Mouse (Mus musculus): ENCODE data around the gene Mettl17. TPM values are rescaled to one million over a fixed set of nuclear protein-coding genes. Genes with fewer than 3 reads are reported as not detected.

The Mettl17 gene
- total and polyA plus RNA-seq, 3 experiments, result 31.0 to 48.8 (median 33.4) TPM

DNA sequence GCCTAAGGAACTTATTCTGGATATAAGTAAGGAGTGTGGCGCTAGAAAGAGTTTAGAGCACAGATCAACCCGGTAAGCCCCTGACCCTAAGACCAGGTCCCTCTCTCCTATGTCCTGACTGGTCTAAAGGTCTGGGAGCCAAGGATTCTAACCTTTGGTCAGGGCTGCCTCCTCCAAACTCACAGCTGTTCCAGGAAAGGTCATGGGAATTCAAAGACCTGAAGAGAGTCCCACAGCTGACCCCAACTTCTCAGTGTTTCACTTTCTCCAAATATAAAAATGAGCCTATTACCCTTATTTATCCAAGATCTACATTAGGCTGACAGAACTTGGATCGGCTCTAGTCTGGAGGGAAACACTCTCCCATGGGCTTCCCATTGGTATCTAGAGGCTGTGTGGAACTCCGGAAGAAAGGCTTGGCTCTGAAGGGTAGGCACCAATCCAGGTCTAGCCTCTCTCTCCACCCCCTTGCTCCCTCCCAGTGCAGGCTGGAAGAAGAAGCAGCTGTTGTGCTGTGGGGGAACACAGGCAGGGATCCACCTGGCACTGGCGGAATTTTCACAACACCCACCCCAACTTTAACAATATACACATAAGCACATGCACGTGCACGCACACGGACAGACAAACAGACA, 44.8 kb downstream of the Mettl17 start:
- peak; percentile 63 for DNase-seq

DNA sequence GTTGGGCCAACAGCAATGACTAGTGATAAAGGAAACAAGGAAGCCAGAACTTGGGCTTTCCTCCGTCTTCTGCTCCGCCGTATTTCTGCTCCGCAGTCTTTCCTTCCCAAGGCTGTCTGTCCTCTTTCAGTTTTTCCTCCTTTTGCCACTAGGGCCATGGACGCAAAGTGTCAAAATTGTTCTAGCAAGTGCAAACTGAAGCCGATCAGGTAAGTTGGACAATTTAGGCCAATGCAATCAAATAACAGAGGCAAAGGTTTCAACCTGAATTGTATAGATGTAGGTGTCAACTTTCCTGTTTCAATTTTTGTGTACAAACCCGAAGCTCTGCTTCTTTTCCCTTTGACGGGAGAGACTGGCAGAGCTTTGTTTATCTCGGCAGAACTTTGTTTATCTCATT, 45.3 kb downstream of the Mettl17 start:
- no peak for DNase-seq

DNA sequence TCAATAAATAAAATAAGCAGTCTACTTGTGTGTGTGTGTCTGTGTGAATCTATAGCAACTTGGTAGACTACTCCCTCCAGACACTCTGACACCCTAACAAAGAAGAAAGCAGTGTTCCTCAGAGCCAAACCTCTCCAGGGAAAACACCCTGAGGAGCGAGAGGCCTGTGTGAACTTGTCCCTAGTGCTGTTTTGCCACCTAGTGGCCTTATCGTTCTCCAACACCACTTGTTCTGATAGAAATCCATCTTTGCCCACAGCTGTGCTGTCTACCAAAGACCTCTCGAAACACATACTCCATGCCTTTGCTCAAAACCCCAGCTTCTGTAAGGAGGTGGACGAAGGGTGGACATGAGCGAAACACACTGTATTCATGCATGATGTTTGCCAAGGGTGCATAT, 46.2 kb downstream of the Mettl17 start:
- DNase-seq, result peak; percentile 75

DNA sequence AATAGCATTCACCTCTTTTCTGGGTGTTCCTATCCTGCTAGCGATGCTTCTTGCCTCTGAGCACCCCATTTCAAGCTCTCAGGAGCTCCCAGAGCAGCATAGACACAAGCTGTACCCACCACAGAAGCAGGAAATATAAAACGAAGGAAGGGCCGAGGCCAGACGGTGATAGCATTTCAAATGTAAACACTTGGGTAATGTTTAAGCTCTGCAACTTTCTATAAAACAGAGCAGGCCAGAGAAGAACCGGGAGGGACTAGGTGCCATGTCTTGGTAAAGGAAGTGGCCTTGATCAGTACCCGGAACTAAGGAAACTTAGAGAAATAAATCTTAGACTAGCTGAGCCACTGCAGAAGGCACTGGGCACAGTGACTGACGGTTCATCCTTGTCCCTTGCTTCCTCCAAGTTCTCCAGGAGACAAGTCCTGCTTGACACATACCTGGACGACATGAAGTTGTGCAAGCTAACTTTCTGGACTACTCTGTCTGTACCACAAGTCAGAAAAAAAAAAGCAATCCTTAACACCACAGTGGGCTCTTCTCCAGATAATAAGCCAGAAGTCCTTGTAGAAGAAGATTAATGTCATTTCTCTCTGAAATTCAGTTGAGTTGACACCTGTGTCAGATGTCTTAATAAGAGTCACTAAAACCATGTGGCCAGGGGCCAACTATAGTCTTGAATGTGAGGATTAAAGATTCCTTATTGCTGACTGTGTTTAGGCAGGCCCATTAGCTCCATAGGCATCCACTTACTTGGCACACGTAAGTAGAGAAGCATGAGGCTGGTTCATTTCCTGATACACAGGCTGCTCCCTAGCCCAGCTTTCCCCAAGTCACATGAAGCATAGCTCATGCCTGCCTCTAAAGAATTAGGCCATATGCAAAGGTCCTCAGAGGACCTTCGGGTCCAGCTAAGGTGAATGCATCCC, 47.7 kb downstream of the Mettl17 start:
- DNase-seq, result no peak

DNA sequence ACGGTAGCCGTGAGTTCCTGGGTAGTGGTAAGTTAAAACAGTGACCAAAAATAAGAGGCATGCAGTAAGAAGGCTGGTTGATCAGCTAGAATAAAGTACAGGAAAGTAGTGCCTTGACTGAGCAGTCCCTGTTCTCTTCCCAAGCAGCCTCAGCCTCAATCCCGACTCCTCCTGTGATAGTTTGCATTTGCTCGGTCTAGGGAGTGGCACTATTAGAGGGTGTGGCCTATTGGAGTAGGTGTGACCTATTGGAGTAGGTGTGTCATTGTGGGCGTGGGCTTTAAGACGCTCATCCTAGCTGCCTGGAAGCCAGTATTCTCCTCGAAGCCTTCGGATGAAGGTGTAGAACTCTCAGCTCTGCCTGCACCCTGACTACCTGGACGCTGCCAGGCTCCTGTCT, 54.4 kb downstream of the Mettl17 start:
- DNase-seq, result no peak

DNA sequence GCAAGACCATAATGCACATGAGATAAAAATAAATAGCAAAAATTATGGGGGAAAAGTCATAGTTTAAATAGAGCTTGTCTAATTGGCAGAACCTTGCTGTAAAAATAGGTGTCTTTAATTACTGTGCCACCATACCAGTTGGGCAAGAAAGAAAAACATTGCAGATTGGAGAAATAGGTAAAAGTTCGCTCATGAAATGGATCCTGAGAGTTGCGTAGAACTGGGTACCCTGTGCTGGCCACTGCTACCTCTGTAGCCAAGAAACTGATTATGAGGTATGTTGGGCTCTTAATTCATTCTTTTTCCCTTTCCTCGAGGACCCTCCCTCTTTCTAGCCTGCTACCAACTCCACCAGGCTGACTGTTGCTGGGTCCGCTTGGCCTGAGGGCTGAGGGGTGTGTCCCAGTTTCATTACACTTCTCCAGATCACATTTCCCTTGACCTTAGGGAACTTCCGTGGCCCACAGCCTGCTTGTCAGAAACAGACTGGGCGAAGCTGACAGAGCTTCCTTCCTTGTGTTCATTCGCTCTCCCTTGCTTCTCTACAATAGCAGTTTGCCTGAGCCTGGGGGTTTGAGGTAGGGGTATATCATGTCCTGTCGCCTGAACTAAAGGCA, 56.4 kb downstream of the Mettl17 start:
- DNase-seq, result peak; percentile 78

DNA sequence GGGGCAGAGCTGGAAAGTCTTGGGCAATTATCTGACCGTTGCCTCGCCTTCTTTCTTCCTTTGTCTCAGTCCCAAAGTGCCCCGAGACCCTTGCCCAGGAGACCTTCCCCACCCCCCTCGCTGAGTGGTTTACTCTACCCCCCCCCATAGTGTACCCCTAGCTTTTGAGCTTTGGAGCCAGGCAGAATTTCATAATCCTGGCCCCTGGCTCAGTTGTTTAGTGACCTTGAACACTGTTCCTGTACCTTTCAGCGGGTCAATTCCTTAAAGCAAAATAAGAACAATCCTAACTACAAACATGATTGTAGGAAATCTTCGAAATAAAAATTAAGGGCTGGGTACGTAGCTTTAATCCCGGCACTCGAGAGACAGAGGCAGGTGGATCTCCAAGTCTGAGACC, 56.9 kb downstream of the Mettl17 start:
- peak; percentile 34 for DNase-seq

DNA sequence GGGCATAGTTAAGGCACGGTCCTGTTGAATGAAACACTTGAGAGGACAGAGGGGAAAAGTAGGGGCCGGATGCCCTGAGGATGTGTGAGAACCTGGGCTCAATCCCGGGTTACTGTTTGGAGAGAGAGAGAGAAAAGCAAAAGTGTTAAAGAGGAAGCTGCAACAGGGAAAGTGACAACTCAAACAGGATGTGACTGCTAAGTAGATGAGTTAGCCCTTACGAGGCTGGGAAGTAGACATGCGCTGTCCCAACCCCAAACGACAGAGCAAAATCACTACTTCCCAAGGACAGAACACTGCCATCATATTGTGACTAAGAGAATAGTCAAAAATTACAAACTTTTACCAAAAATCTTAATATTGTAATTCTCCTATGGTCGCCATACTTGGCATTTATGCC, 57.6 kb downstream of the Mettl17 start:
- no peak for DNase-seq

Small RNA genes within 50 kb of the gene (microRNA-seq; reads per million reads assigned to microRNA genes)
- gene Gm27375, result 0 reads per million in 2 experiments

Other genes with a start within 250 kb of the Mettl17 start
- not detected for gene Gm4181, start 249.2 kb upstream of the Mettl17 start, total RNA-seq (2021)
- not detected in 2 replicates for gene Gm4181, start 249.2 kb upstream of the Mettl17 start, polyA plus RNA-seq (2012; rRNA removed)
- gene Gm17079, start 189.4 kb upstream of the Mettl17 start, total RNA-seq (2021), result not detected
- not detected in 2 replicates for gene Gm17079, start 189.4 kb upstream of the Mettl17 start, polyA plus RNA-seq (2012; rRNA removed)
- gene Gm5800, start 167.7 kb upstream of the Mettl17 start, total RNA-seq (2021), result not detected
- not detected in 2 replicates for gene Gm5800, start 167.7 kb upstream of the Mettl17 start, polyA plus RNA-seq (2012; rRNA removed)
- gene Ang4, start 111.3 kb upstream of the Mettl17 start, total RNA-seq (2021), result not detected
- gene Ang4, start 111.3 kb upstream of the Mettl17 start, polyA plus RNA-seq (2012; rRNA removed), result not detected in 2 replicates
- not detected for gene AY358078, start 84.8 kb upstream of the Mettl17 start, total RNA-seq (2021)
- not detected in 2 replicates for gene AY358078, start 84.8 kb upstream of the Mettl17 start, polyA plus RNA-seq (2012; rRNA removed)
- not detected for gene Ear6, start 31.1 kb upstream of the Mettl17 start, total RNA-seq (2021)
- not detected in 2 replicates for gene Ear6, start 31.1 kb upstream of the Mettl17 start, polyA plus RNA-seq (2012; rRNA removed)
- under 1 TPM; 0.45 to 0.58 TPM for gene Slc39a2, start 8.0 kb downstream of the Mettl17 start, total RNA-seq (2021)
- 0.48 and 0.61 TPM in 2 replicates for gene Slc39a2, start 8.0 kb downstream of the Mettl17 start, polyA plus RNA-seq (2012; rRNA removed)
- gene Ndrg2, start 29.3 kb downstream of the Mettl17 start, total RNA-seq (2021), result 100 to 1,000 TPM; 223 to 343 TPM
- 390 and 417 TPM in 2 replicates for gene Ndrg2, start 29.3 kb downstream of the Mettl17 start, polyA plus RNA-seq (2012; rRNA removed)
- not detected for gene Tppp2, start 33.6 kb downstream of the Mettl17 start, total RNA-seq (2021)
- not detected in 2 replicates for gene Tppp2, start 33.6 kb downstream of the Mettl17 start, polyA plus RNA-seq (2012; rRNA removed)
- gene Rnase13, start 37.9 kb downstream of the Mettl17 start, total RNA-seq (2021), result not detected
- not detected in 2 replicates for gene Rnase13, start 37.9 kb downstream of the Mettl17 start, polyA plus RNA-seq (2012; rRNA removed)
- gene Arhgef40, start 99.9 kb downstream of the Mettl17 start, total RNA-seq (2021), result 10 to 100 TPM; 39.7 to 56.9 TPM
- gene Arhgef40, start 99.9 kb downstream of the Mettl17 start, polyA plus RNA-seq (2012; rRNA removed), result 97.8 and 107 TPM in 2 replicates
- 1 to 10 TPM; 1.6 to 2.1 TPM for gene Tmem253, start 130.8 kb downstream of the Mettl17 start, total RNA-seq (2021)
- gene Tmem253, start 130.8 kb downstream of the Mettl17 start, polyA plus RNA-seq (2012; rRNA removed), result 0.36 and 0.83 TPM in 2 replicates
- gene Zfp219, start 135.9 kb downstream of the Mettl17 start, total RNA-seq (2021), result 10 to 100 TPM; 40.7 to 52.9 TPM
- gene Zfp219, start 135.9 kb downstream of the Mettl17 start, polyA plus RNA-seq (2012; rRNA removed), result 133 and 156 TPM in 2 replicates
- not detected for gene Olfr221, start 157.6 kb downstream of the Mettl17 start, total RNA-seq (2021)
- gene Olfr221, start 157.6 kb downstream of the Mettl17 start, polyA plus RNA-seq (2012; rRNA removed), result not detected in 2 replicates
- gene Hnrnpc, start 219.2 kb downstream of the Mettl17 start, total RNA-seq (2021), result 100 to 1,000 TPM; 240 to 298 TPM
- gene Hnrnpc, start 219.2 kb downstream of the Mettl17 start, polyA plus RNA-seq (2012; rRNA removed), result 24.4 and 40.6 TPM in 2 replicates
- gene Rpgrip1, start 225.9 kb downstream of the Mettl17 start, total RNA-seq (2021), result 1 to 10 TPM in 1 of 2 experiments, under 1 TPM in 1; 0.26 to 1.2 TPM
- 0.33 and 0.55 TPM in 2 replicates for gene Rpgrip1, start 225.9 kb downstream of the Mettl17 start, polyA plus RNA-seq (2012; rRNA removed)